Mouse (Mus musculus) CD4-positive helper T cell, adult 2 months (primary cell): Measurements from ENCODE around the gene Cenpm.

ENCODE experiments used
- DNase-seq: peaks from one replicate; pipeline ENCODE4 v3.0.0-alpha.2; 2012; ENCODE audit warnings: low read depth, missing footprints, low spot score

Gene Cenpm

GRCm38 (mm10) chr15:82192617-82193016 is 51.9 kb downstream of the Cenpm start:
- DNase-seq = no peak

- peak; percentile 59 for DNase-seq
Observed at GRCm38 (mm10) chr15:82188481-82189240, 55.9 kb downstream of the Cenpm start.

- DNase-seq = peak; percentile 39
Observed at GRCm38 (mm10) chr15:82187924-82188323, 56.6 kb downstream of the Cenpm start.

GRCm38 (mm10) chr15:82187401-82187800 is 57.1 kb downstream of the Cenpm start:
- DNase-seq = no peak

GRCm38 (mm10) chr15:82186931-82187330 is 57.6 kb downstream of the Cenpm start:
- DNase-seq = peak; percentile 74

GRCm38 (mm10) chr15:82186131-82186530 is 58.4 kb downstream of the Cenpm start:
- DNase-seq = no peak

- no peak for DNase-seq
Observed at GRCm38 (mm10) chr15:82185062-82185783, 59.3 kb downstream of the Cenpm start.

GRCm38 (mm10) chr15:82184656-82185055 is 59.9 kb downstream of the Cenpm start:
- DNase-seq = no peak

GRCm38 (mm10) chr15:82184183-82184582 is 60.4 kb downstream of the Cenpm start:
- DNase-seq = no peak
